Mouse (Mus musculus): ENCODE data around the gene Hipk1.
A peak's percentile ranks its signal among the peaks of the same experiment; 100 is the strongest.
"Not testable (repeated sequence)": the region's sequence is repeated elsewhere in the genome, so short reads cannot be mapped to it uniquely, and the experiment has no call there.

Hipk1 gene

GRCm38 (mm10) chr3:103792111-103792406 is 696 bp upstream of the Hipk1 start:
- DNase-seq = not testable (repeated sequence)

DNA sequence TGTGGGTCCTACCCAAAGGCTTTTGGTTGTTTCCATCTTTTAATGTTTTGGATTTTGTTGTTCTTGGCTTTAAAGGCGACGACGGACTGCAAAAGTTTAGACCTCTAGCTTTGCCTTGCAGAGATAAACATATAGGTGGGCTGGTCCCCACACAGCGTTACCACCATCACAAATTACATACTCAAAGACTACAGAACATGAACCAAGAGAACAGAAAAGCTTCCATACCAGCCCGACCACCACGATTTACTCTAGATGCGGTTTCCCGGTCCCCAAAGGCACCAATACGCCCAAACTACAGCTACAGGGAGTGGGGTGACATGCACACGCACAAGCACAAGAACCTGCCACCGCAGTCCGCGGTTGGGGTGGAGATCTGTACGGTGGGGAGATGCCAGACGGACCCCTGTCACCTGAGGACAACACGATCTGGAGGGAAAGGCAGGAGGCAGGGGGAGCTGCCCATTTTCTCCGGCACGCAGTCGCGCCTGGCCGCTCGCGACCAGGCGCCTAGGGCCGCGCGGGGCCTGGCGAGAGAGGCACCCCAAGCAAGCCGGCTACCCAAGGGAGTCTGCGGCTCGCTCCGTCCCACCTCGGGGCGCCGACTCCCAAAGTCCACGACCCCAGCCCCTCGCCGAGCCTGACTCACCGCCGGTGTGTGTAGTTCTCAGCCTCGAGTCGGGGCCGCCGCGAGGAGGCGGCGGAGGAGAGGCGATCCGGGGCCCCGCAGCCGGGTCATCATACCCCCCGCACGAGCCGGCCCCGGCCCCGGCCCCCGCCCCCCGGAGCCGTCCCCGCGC is 817 bp downstream of the Hipk1 start:
- DNase-seq = no peak

DNA sequence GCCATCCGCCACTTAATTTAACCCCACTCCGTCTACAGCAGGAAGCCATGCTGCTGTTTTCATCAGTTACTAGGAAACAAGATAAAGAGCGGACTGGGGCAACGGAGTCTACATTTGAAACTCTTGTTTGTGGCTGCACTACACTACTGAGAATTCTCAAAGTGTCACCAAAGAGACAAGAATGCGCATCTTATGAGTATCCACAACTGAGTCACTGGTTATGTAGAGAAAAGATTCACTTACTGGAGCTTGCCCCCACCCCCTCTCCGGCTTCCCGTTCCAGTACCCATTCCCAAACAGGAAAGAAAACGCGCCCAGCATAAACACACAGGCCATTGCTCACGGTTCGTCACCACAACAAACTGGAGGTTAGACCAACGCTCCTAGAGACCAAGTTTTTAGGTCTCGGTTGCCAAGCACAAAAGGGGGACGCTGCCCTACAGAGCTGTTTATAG is 1.4 kb downstream of the Hipk1 start:
- DNase-seq = peak in 1 of 2 experiments; percentile 48

GRCm38 (mm10) chr3:103789096-103789495 is 2.3 kb downstream of the Hipk1 start:
- no peak for DNase-seq

DNA sequence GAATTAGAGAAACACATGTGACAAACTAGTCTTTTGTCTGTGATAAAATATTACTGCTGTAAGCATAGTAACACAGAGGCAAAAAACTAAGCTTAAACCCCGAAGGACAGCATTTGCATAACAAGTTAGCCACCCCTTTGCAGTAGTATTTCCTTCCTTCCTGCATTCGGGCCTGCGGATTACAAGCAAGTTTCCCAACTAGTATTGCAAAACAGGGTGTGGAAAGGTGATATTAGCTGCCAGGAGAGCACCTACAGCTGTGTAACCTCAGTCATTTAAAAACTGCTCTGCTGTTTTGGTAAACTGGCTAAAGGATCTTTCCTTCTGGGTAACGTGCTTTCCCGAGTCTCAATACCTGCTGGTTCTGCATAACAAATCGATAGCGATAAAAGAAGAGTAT is 4.1 kb downstream of the Hipk1 start:
- DNase-seq = no peak

GRCm38 (mm10) chr3:103782844-103783609 is 8.3 kb downstream of the Hipk1 start:
- no peak for DNase-seq

GRCm38 (mm10) chr3:103780777-103781176 is 10.6 kb downstream of the Hipk1 start:
- no peak for DNase-seq

GRCm38 (mm10) chr3:103780271-103780670 is 11.1 kb downstream of the Hipk1 start:
- DNase-seq = no peak

DNA sequence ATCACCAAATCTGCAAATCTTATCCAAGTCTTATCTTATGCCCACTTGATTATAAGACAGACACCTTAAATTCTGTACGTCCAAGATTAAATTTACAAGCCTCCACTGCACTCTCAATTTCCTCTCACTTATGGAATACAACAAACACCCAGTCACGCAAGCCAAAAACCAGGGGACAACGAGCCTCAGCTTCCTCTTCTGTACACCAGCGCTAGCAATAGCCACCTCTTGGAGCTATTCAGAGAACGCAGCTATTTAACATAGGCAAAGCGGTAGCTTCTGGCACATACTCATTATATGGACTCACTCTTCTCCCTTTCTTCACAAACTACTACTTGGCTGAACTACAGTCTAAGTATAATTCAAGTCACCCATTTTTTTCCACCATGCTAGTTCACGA is 12.2 kb downstream of the Hipk1 start:
- DNase-seq = no peak

- no peak for DNase-seq
These were observed 12.7 kb downstream of the Hipk1 start for GRCm38 (mm10) chr3:103778660-103779059.

GRCm38 (mm10) chr3:103777940-103778339 is 13.4 kb downstream of the Hipk1 start:
- no peak for DNase-seq

GRCm38 (mm10) chr3:103774009-103774408 is 17.4 kb downstream of the Hipk1 start:
- DNase-seq = no peak

DNA sequence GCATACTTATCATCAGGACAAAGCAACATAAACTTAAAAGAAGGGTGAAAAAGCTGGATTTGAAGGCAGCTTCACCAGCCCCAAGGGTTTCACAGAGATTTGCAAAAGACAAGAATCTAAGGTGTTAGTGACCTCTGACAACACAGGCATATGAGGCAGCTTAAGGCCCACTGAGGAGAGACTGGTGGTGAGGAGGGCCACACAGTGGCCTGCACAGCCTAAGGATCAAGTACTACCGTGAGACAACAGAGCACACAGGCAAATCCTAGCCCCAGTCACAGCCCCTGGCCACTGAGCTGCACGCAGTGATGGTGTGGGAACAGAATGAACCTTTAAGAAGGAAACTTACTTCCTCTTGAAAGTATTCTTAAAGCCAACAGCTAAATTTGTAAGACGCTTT is 17.9 kb downstream of the Hipk1 start:
- DNase-seq = no peak

- DNase-seq = peak in 1 of 2 experiments; percentile 67
These were observed 18.5 kb downstream of the Hipk1 start for GRCm38 (mm10) chr3:103772846-103773245.

DNA sequence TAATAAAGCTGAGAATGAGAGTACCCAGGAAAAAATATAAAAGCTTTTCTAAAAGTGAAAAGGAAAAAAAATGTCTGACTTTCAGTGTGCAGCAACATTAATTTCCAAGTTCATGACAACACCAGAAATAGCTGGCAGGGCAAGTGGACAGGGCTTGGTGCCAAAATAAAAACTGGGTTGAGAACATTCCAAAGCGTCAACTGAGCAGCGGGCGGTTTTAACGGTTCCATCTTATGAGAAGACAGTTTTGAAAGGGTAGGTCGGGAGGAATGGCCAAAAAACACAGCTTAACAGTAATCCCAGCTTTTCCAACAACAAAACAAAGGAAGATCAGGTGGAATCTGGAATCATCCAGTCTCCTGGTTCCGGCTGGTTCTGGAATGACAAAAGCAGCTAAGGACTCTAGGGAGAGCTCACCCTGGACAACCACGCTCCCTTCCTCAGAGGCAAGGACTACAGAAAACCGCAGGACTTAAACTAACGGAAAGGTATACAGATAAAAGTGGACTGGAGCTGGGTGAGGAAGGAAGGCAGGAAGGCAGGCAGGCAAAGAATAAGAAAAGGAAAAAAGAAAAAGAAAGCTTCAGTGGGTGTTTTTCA is 19.7 kb downstream of the Hipk1 start:
- peak; percentile 83 to 88 for DNase-seq

DNA sequence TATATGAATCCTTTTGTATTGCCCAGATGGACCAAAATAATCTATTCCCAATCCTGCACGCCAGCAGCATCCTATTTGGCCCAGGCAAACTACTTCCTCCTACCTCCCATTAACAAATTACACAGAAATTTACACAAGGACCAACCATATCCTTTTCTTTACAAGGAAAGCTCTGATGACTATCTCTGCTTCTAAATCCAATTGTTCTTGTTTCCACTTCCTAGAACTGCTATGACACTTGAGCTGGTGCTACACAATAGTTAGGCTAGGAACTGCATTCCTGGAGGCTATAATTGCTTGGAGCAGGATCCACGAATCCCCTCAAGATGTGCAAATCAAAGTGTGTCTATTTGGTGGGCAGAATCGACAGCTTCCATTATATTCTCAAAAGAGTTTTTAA is 24.6 kb downstream of the Hipk1 start:
- no peak for DNase-seq

DNA sequence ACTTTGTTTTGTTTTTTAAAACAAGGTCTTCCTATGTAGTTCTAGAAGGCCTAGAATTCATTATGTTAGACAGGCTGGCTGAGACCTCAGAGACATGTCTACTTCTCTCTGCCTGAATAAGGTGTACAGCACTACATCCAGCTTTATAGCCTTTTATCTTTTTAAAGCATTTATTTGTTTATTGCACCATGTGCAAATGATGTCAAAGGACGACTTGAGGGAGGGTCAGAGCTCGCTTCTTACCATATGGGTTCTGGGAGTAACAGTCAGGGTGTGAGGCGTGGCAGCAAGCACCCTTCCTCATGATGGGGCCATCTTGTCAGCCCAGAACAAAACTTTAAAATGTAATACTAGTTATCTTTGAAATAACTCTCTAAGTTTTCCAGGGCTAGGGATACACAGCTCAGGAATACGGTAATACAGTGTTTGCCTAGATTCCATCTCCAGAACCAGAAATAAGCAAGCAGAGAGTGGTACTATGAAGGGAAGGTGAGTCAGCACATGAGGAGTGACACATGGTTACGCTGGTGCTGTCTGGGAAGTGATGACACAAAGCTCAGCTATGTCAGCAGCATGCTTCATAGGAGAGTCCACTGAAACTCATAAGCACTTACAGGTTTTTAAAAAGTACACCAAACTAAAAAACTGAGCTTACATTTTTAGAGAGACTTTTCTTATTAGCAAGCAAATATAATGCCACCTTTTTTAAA is 31.9 kb downstream of the Hipk1 start:
- DNase-seq = no peak

DNA sequence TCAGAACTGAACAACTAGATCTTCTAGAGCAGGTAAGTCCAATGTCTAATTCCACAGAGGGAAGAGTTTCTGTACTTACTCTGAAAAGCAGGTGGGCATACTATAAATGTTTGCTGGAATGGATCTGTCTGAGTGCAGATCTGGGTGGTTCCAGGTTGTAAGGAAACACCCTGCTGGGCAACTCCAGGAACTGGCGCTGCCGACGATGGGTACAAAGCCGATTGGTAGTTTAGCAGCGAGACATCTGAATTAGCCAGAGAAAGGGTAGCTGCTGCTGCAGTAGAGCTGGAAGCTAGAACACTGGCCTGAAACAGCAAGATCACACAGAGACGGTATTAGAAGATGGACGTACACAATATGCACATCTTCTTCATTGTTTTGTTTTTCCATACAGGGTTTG is 32.9 kb downstream of the Hipk1 start:
- no peak for DNase-seq

DNA sequence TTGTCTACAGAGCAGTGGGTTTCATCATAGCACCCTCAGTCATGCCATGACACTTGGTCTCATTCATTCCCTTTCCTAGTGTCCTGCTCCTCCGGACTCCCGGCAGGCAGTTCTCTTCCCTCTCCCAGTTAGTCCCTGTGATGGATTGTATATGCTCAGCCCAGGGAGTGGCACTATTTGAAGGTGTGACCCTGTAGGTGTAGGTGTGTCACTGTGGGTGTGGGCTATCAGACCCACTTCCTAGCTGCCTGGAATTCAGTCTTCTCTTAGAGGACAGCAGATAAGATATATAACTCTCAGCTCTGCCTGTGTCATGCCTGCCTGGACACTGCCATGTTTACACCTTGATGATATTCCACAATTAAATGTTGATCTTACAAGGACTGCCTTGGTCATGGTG is 34.4 kb downstream of the Hipk1 start:
- DNase-seq = no peak

DNA sequence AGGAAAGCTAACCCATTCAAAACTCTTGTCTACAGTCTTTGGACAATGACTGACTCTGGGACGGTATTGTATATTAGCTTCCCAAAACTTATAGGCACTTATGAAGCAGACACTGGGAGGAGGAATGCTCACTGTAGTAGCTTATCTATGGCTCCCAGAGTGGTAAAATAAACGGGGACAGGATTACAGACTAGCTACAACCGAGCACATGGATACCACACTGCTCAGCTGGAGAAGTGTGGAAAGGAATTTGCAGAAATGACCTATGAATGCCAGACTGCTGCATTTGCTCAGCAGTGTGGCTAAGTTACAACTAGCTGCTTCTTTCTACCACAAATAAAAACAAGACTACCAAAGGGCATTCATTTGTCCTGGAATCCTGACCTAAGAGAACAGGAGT is 36.0 kb downstream of the Hipk1 start:
- DNase-seq = no peak

GRCm38 (mm10) chr3:103751558-103751957 is 39.8 kb downstream of the Hipk1 start:
- DNase-seq = no peak

DNA sequence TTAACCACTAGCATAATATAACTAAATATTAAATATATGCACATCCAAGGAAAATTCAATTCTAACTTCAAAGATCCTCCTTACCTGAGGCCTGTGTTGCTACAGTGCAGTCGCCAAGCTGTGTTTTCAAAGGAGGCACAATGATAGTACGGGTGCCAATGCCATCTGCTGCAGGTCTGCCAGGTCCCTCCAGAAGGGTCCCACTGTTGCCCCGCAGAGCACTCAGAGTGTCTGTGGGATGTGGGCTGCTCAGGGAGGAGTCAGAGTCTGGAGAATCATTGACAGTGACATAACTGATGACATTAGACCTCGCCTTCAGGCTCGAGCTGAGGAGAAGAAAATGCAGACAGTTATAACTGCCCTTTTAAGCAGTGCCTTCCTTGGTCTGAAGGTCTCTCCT is 44.7 kb downstream of the Hipk1 start:
- DNase-seq = no peak

DNA sequence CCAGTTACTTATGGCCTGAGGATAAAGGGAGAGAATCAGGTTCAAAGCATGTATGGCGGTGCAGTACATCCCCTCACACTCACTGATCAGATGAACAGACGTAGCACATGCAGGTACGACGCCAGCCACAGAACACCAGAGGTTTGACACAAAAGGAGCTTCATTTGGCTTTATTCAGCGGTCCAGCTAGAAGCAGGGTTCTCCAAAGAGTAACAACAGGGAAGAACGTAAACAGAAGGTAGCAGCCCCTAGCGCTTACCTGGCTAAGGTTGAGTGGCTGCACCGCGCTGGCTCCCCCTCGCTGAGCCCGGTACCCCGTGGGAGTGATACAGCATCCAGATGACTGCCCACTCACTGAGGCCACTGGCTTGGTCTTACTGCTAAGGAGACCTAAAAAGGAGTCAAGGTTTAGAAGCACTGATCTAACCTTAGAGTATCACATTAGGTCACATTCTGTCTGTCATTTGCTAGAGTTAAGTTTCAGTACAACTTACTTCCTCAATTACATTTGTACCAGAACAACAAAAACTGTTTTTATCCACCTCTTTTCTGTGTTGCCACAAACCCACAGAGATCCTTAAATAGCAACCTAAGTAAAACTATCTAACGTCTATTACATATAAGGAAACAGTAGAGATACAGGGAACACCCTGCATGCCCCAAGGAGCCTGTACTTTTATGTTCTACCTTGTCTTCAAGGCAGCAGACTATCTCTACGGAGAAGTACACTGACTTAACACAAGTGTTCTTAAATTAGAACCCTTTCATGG is 46.2 kb downstream of the Hipk1 start:
- DNase-seq = no peak
